Mouse (Mus musculus) adrenal gland, adult 2 months (tissue): ENCODE measurements around the gene Fgf10. TPM values are rescaled to one million over a fixed set of nuclear protein-coding genes. Genes with fewer than 3 reads are reported as not detected.

Experiments used
- DNase-seq: peaks from one replicate; pipeline ENCODE4 v3.0.0; 2021
- polyA plus RNA-seq: library from polyadenylated mRNA; depleted of rRNA; stranded (reverse); fragments of >200 nt; gene quantifications from 2 replicates; pipeline ENCODE4 v1.2.3, GENCODE M21; 2012
- total RNA-seq, 2 experiments: library from RNA; stranded (reverse); gene quantifications; 2 replicates each; pipeline ENCODE4 v1.2.3; 2021

Gene Fgf10
- total and polyA plus RNA-seq, 3 experiments, result 0.83 to 3.9 (median 1.6) TPM

GRCm38 (mm10) chr13:118716726-118717125 lies 47.1 kb downstream of the Fgf10 start:
- DNase-seq, result no peak

GRCm38 (mm10) chr13:118718396-118718795 lies 48.8 kb downstream of the Fgf10 start:
- no peak for DNase-seq

- DNase-seq, result no peak
Measured at GRCm38 (mm10) chr13:118721668-118722067, 52.1 kb downstream of the Fgf10 start.

GRCm38 (mm10) chr13:118731850-118732552 lies 62.4 kb downstream of the Fgf10 start:
- no peak for DNase-seq

GRCm38 (mm10) chr13:118739854-118740411 lies 70.3 kb downstream of the Fgf10 start:
- DNase-seq, result no peak

GRCm38 (mm10) chr13:118742788-118743187 lies 73.2 kb downstream of the Fgf10 start:
- no peak for DNase-seq

- no peak for DNase-seq
Measured at GRCm38 (mm10) chr13:118744806-118745205, 75.2 kb downstream of the Fgf10 start.

GRCm38 (mm10) chr13:118746427-118746826 lies 76.8 kb downstream of the Fgf10 start:
- no peak for DNase-seq

- no peak for DNase-seq
Measured at GRCm38 (mm10) chr13:118754024-118754423, 84.4 kb downstream of the Fgf10 start.

- DNase-seq, result no peak
Measured at GRCm38 (mm10) chr13:118759021-118759420, 89.4 kb downstream of the Fgf10 start.

- no peak for DNase-seq
Measured at GRCm38 (mm10) chr13:118762982-118763381, 93.4 kb downstream of the Fgf10 start.

- DNase-seq, result no peak
Measured at GRCm38 (mm10) chr13:118772188-118772587, 102.6 kb downstream of the Fgf10 start.

- DNase-seq, result no peak
Measured at GRCm38 (mm10) chr13:118775148-118775547, 105.6 kb downstream of the Fgf10 start.

- DNase-seq, result no peak
Measured at GRCm38 (mm10) chr13:118779161-118779560, 109.6 kb downstream of the Fgf10 start.

- DNase-seq, result no peak
Measured at GRCm38 (mm10) chr13:118791753-118792152, 122.2 kb downstream of the Fgf10 start.

GRCm38 (mm10) chr13:118792198-118792597 lies 122.6 kb downstream of the Fgf10 start:
- no peak for DNase-seq

GRCm38 (mm10) chr13:118800176-118800575 lies 130.6 kb downstream of the Fgf10 start:
- no peak for DNase-seq

GRCm38 (mm10) chr13:118806662-118807061 lies 137.1 kb downstream of the Fgf10 start:
- no peak for DNase-seq

GRCm38 (mm10) chr13:118819785-118820184 lies 150.2 kb downstream of the Fgf10 start:
- DNase-seq, result no peak

- DNase-seq, result no peak
Measured at GRCm38 (mm10) chr13:118823113-118823512, 153.5 kb downstream of the Fgf10 start.

- no peak for DNase-seq
Measured at GRCm38 (mm10) chr13:118825102-118825501, 155.5 kb downstream of the Fgf10 start.

GRCm38 (mm10) chr13:118828604-118829381 lies 159.2 kb downstream of the Fgf10 start:
- no peak for DNase-seq

GRCm38 (mm10) chr13:118834021-118834420 lies 164.4 kb downstream of the Fgf10 start:
- DNase-seq, result no peak
